Mouse (Mus musculus): ENCODE measurements at regions not wholly inside any gene's neighbourhood (a gene's known extent, or its start where the extent isn't known, plus 50 kb on each side); places are given as distances from the start of the nearest gene placed in this dataset.

DNA sequence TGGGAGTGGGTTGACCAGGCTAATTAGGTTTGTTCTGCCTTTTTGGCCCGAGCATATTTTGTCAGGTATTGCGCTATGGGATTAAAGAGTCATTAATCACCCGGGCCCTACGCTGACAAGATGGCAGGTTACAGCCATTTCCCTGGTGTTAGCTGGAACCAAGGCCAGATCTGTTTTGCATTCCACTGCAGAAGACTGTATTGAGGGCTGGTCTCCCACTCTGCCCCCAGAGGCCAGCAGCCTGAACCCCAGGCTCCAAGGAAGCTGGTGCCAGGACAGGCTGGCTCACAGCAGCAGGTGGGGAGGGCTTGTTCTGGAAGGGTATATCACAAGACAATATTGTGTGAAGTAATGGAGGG is 65.9 kb downstream of the Hes1 start:
- TF ChIP-seq CTCF (IDR thresholded peaks at IDR 0.05; ENCODE audit: extremely low read depth, insufficient read depth, insufficient read length, insufficient replicate concordance) = no peak
- TF ChIP-seq POLR2A (IDR thresholded peaks at IDR 0.05; ENCODE audit: low read depth, low read length) = no peak
